Mouse (Mus musculus) kidney, postnatal 25 days (tissue): ENCODE data around the gene Sh2d7.
"Not testable (repeated sequence)": the region's sequence is repeated elsewhere in the genome, so short reads cannot be mapped to it uniquely, and the experiment has no call there.

Experiments used
- DNase-seq, 2 experiments: peaks; one replicate each; pipeline ENCODE4 v3.0.0; 2021; ENCODE audit warnings: mixed read lengths in 2 of 2

The Sh2d7 gene

GRCm38 (mm10) chr9:54544954-54545315 is 6.2 kb downstream of the Sh2d7 start:
- no peak for DNase-seq

- DNase-seq, result peak; percentile 69 to 80
Observed at GRCm38 (mm10) chr9:54547536-54547935, 8.8 kb downstream of the Sh2d7 start.

- DNase-seq, result no peak
Observed at GRCm38 (mm10) chr9:54549433-54549832, 10.6 kb downstream of the Sh2d7 start.

GRCm38 (mm10) chr9:54552409-54552808 is 13.6 kb downstream of the Sh2d7 start:
- DNase-seq, result peak in 1 of 2 experiments; percentile 54

- no peak for DNase-seq
Observed at GRCm38 (mm10) chr9:54555044-54555443, 16.3 kb downstream of the Sh2d7 start.

- DNase-seq, result no peak
Observed at GRCm38 (mm10) chr9:54558731-54559130, 19.9 kb downstream of the Sh2d7 start.

GRCm38 (mm10) chr9:54559771-54560471 is 21.1 kb downstream of the Sh2d7 start, which contains the start of gene Cib2:
Cib2 (minus strand) TSS chr9:54560218.
- DNase-seq, result peak; percentile 91 to 94

GRCm38 (mm10) chr9:54560831-54561601 is 22.2 kb downstream of the Sh2d7 start:
- no peak for DNase-seq

- no peak for DNase-seq
Observed at GRCm38 (mm10) chr9:54566958-54567357, 28.2 kb downstream of the Sh2d7 start.

GRCm38 (mm10) chr9:54568732-54569131 is 29.9 kb downstream of the Sh2d7 start:
- no peak for DNase-seq

- no peak for DNase-seq
Observed at GRCm38 (mm10) chr9:54571130-54571839, 32.5 kb downstream of the Sh2d7 start.

GRCm38 (mm10) chr9:54583712-54584111 is 44.9 kb downstream of the Sh2d7 start:
- DNase-seq, result no peak

- DNase-seq, result not testable (repeated sequence)
Observed at GRCm38 (mm10) chr9:54584127-54584526, 45.3 kb downstream of the Sh2d7 start.

GRCm38 (mm10) chr9:54585839-54586198 is 47.0 kb downstream of the Sh2d7 start:
- no peak for DNase-seq

- peak; percentile 98 to 99 for DNase-seq
Observed at GRCm38 (mm10) chr9:54586199-54587061, 47.6 kb downstream of the Sh2d7 start, which contains the start of gene Idh3a. Idh3a (plus strand) TSS chr9:54586334.

- DNase-seq, result no peak
Observed at GRCm38 (mm10) chr9:54587863-54588262, 49.1 kb downstream of the Sh2d7 start.

- not testable (repeated sequence) for DNase-seq
Observed at GRCm38 (mm10) chr9:54593652-54594051, 54.9 kb downstream of the Sh2d7 start.
